Mouse (Mus musculus) heart, postnatal 4 days (tissue): ENCODE results near the gene Rgs7. TPM values are rescaled to one million over a fixed set of nuclear protein-coding genes. Genes with fewer than 3 reads are reported as not detected.

Experiments
- DNase-seq: peaks from one replicate; pipeline ENCODE4 v3.0.0; 2021
- total RNA-seq, 2 experiments: library from RNA; stranded (reverse); gene quantifications; 2 replicates each; pipeline ENCODE4 v1.2.3; 2021

The Rgs7 gene
- total RNA-seq, 2 experiments from 2014 or later, result 1.5 to 2.0 TPM

GRCm38 (mm10) chr1:175431356-175432053, 60.8 kb downstream of the Rgs7 start:
- no peak for DNase-seq

- no peak for DNase-seq
These were observed 65.2 kb downstream of the Rgs7 start for GRCm38 (mm10) chr1:175427112-175427511.

- no peak for DNase-seq
These were observed 65.9 kb downstream of the Rgs7 start for GRCm38 (mm10) chr1:175426393-175426792.

GRCm38 (mm10) chr1:175420883-175421282, 71.4 kb downstream of the Rgs7 start:
- DNase-seq, result peak; percentile 27

GRCm38 (mm10) chr1:175415728-175416127, 76.6 kb downstream of the Rgs7 start:
- no peak for DNase-seq

DNA sequence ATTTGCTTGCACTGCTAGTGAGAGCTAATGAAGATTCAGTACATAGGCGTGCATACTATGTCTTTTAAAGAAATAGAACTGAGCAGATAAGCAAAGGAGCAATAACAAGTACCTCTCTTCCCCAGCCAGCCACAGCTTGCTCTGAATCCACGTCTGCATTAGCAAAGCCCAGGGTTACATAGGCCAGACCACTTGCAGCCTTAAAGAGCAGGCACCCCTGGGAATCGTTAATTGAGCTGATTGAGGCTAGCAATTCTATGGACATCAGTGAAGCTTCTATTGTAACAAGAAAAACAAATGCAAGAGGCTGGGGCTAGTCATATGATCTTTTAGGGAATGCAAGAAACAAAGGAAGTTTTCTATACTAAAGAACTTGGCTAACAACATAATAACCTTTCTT, 81.9 kb downstream of the Rgs7 start:
- DNase-seq, result no peak

DNA sequence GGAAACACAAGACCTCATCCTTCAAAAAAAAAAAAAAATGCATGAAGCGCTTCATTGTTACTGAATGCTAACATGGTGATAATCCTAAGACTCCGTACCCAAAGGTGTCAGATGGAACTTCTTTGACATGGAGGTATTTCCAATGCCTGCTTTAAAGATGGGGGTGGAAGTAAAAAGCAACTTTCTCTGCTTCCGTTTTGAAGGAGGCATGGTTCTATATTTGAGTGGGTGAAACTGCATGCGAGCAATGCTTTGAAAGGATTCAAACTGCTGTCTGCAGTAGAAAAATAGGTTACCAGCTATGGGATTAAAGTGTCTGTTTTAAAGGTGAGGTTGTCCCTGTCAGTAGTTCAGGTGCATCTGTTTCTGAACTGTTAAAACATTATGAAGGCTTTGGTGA, 100.4 kb downstream of the Rgs7 start:
- DNase-seq, result no peak

- DNase-seq, result no peak
These were observed 103.0 kb downstream of the Rgs7 start for GRCm38 (mm10) chr1:175389250-175389649.

GRCm38 (mm10) chr1:175385581-175386235, 106.6 kb downstream of the Rgs7 start:
- DNase-seq, result no peak

- no peak for DNase-seq
These were observed 119.7 kb downstream of the Rgs7 start for GRCm38 (mm10) chr1:175372571-175372970.

DNA sequence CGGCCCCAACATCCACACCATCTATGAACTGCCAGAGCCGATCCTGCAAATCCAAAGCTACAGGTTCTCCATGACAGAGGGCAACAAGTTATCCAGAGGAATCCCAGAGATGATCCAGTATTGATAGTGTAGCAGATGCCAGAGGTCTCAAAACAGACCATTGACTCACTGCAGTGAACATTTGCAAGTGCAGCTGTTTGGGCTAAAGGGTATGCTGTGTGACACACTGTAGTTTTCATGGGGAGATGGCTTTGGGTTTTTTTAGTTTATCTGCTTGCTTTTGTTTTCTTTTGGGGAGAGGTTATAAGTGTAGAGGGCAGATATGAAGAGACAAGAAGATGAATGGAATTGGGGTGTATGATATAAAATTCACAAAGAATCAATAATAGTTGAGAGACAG, 124.2 kb downstream of the Rgs7 start:
- DNase-seq, result no peak

DNA sequence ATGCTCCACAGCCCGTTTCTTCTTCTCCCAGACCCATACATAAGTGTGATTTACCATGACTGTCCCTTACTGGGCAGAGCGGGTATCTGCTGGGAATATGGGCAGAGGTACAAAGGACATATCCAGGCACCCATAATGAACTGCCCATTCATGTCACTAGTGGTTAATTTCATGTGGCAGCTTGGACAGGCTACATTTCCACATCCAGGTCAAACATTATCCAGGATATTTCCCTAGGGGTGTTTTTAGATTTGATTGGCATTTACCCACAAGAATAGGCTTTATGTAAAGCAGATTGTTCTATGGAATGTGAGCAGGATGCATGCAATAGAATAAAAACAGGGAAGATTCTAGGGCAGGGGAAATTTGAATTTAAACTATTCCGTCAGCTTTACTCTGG, 128.7 kb downstream of the Rgs7 start:
- no peak for DNase-seq

GRCm38 (mm10) chr1:175359411-175360366, 132.6 kb downstream of the Rgs7 start:
- DNase-seq, result peak; percentile 28

- no peak for DNase-seq
These were observed 139.4 kb downstream of the Rgs7 start for GRCm38 (mm10) chr1:175352921-175353320.

GRCm38 (mm10) chr1:175346162-175346561, 146.1 kb downstream of the Rgs7 start:
- DNase-seq, result no peak

- no peak for DNase-seq
These were observed 156.1 kb downstream of the Rgs7 start for GRCm38 (mm10) chr1:175336191-175336590.

GRCm38 (mm10) chr1:175333041-175333854, 159.1 kb downstream of the Rgs7 start:
- DNase-seq, result no peak

- no peak for DNase-seq
These were observed 162.3 kb downstream of the Rgs7 start for GRCm38 (mm10) chr1:175329934-175330471.

DNA sequence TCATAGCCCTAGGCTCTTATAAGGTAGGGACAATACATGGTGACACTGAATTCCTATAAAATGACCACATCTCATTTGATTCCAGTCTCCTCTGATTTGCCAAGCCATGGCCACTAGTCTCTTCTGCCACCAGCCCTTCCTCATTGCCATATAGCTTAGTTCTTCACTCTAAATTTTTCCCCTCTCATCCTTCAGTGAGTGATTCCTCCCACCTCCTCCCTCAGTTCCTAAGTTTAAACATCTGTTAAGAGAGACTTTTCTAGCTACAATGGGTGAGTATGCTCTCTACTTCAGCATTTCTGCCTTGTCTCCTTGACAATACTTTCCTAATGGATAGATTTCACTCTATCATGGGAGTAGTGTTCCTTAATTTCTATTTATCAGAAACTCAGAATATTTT, 169.5 kb downstream of the Rgs7 start:
- no peak for DNase-seq

- DNase-seq, result no peak
These were observed 173.1 kb downstream of the Rgs7 start for GRCm38 (mm10) chr1:175319205-175319604.

DNA sequence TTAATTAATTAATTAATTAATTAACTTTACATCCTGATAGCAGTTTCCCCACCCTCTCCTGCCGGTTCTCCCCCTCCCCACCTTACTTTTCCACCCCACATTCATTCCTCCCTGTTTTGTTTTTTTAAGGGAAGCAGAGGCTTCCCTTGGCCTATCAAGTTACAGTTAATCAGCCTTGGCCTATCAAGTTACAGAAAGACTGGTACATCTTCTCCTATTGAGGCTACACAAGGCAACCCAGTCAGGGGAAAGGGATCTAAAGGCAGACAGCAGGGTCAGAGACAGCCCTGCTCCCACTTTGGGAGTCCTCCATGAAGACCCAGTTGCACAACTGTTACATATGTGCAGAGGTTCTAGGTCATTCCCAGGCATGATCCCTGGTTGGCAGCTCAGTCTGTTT, 175.0 kb downstream of the Rgs7 start:
- DNase-seq, result no peak

DNA sequence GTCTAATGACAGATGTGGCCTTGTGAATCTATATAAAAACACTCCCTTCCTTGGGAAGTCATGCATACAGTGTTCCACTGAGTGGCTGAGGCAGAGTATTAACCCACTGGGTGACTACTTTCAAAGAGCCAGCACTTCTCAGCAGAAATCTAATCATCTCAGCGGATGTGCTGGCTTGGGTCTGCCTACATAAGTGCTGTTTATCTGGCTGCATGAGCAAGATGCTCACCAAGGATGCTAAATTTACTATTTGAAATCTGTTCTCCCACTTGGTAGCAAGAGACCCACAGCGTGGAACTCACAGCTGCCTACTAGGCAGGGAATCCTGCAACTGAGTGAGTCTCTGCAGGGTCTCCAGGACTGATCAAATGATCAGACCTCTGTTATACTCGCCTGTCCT, 184.7 kb downstream of the Rgs7 start:
- DNase-seq, result no peak
